Mouse (Mus musculus) right cerebral cortex, postnatal 10 days (tissue): ENCODE measurements around the gene Camta1.

Source experiments
- DNase-seq, 2 experiments: peaks; one replicate each; pipeline ENCODE4 v3.0.0; 2021; ENCODE audit warnings: low spot score in 2 of 2

Camta1 gene

DNA sequence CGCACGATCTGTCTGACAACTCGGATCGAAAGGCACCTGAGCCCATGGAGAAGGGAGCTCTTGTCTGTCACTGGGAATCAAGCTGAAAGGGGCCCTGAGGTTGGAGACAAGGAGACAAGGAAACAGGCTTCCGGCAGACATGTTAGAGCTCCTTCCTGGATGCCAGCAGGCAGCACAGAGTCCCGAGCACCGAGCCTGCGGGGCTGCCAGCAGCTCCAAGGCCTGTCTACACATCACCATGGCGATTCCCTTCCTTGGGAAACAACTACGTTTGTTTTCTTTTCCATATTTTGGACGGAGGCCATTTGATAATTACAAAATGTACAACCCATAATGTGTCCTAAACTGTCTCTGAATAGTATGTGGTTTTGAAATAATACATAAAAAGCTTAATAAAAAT, 122.8 kb downstream of the Camta1 start:
- peak in 1 of 2 experiments; percentile 58 for DNase-seq

DNA sequence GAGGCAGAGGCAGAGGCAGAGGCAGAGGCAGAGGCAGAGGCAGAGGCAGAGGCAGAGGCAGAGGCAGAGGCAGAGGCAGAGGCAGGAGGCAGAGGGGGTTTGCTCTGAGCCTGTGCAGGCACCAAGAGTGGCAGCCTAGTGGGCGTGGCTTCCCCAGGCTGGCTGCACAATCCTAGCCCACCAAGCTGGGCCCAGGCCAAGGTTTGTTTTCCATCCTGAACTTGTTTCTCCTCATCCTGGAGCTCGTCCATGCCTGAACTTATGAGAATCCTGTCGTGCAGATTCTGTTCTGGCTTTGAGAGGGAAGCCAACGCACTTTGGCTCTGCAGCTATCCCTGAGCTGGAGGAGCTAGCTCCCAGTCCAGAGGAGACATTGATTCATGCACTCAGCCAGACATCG, 123.4 kb downstream of the Camta1 start:
- DNase-seq, result peak in 1 of 2 experiments; percentile 59

DNA sequence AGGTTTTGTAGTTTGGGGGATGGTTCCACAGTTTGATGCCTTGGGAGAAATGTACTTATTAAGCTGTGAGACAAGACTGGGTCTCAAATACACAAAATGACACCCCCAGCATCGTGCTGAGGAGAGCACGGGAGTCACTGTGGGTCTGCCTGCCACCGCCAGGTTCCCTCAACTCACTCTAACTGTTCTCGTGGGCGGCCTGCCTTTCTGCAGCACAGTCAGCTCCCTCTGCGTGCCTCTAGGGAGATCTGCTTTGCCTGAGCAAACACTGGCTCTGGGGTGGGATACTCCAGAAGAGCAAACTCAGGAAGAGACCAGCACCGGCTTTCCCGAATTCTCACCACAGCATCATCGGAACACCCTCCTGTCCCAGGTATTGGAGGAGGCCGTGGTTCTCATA, 129.0 kb downstream of the Camta1 start:
- DNase-seq, result peak in 1 of 2 experiments; percentile 52

DNA sequence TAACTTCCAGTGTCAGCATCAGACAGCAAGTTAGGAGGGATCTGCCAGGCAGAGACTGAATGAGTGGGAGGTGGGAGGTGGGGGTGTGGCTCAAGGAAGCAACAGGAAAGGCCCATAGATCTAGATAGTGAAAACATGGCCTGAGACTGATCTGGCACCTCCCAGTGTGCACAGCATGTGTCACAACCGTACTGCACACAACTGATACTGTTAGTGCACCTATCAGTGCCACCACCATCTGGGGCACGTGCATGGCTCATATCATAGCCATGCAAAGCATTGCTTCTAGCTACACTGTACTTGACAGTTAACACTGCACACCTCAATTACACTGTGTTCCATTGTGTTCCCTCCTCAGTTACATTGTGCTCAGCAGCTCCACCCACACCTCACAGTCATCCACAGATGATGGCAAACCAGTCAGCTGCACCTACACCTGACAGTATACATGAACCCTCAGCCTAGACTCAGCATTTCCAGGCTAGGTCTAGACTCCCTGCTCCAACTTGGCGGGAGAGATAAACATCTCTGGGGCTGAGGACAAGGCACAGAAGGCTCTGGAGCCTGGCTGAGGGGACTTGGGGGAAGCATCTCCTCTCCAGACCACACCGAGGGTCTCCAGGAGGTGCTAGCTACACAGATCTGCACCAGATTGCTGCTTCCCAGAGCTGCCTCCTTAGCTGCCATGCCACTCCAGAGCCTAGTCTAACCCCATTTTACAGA, 131.5 kb downstream of the Camta1 start:
- DNase-seq, result no peak

DNA sequence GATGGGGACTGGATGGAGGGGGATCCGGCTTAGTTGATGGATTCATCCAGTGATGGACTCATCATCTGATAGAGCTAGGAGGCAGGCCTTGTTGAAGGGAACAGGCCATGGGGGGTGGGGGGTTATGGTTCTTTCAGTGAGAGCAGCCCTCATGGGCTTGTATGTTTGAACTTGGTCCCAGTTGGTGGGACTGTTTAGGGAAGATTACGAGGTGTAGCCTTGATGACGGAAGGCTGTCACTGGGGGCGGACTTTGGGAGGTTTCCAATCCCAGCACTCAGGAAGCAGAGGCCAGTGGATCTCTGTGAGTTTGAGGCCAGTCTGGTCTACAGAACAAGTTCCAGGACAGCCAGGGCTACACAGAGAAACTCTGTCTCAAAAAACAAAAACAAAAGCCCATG, 132.6 kb downstream of the Camta1 start:
- DNase-seq, result no peak

DNA sequence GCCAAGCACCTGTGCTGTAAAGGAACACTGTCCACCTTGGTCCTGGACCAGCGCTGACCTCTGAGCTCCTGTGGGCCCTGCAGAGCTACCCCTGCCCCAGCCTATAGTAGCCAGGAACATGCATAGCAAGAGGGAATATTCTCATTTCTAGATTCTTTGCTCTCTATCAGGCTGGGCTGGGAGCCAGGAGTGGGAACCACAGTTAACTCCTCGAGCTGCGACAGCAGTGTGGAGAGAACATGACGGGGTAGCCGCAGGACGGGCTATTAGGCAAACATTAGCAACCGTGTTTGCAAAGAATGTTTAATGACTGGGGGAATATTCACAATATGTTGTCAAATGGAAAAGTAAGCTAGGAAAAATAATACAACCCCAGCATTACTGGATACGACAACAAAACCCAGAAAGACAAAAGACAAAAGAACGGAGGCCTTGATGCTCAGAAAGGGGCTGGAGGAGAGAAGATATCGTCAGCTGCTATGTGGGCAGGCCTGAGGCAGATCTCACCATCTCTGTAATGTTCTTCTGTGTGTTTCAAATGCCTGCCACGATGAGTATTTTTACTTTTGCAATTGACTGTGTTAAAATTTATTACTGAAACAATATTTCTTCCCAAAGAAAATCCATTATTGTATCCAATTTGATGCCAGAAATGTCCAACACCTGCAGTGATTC, 133.1 kb downstream of the Camta1 start:
- peak; percentile 75 to 78 for DNase-seq

DNA sequence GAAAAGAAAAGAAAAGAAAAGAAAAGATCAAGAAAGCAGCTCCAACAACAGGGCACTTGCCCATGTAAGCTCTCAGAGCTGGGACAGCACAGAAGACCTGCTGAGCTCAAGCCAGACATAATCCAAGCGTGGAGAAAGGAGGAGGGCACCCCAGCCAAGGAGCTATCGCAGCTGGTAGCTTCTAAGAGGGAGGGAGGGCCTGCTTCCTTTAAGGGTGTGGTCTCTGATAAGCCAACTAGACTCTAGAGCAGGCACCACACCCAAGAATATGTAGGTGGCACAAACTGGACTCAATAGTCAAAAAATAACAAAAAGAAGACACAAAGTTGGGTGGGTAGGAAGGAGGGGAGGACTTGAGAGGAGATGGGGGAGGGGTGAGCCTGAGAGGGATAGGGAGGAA, 135.3 kb downstream of the Camta1 start:
- no peak for DNase-seq

DNA sequence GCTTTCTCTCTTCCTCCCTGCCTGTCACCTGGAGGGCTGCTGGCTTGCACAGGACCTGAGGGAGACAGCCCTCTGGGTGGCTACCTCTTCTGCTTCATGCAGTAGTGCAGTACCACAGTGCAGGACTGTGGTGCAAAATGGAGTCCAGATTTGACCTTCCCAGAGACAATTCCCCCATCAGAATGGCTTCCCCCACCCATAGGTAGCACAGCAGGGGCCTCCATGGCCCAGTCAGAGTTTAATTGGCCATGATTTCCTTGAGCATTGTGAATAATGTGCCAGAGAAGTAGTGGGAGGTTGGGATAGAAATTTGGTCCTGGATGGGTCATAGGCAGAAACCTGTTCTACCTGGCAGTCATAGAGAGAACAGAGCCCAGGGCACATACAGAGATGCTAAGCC, 136.8 kb downstream of the Camta1 start:
- DNase-seq, result no peak

DNA sequence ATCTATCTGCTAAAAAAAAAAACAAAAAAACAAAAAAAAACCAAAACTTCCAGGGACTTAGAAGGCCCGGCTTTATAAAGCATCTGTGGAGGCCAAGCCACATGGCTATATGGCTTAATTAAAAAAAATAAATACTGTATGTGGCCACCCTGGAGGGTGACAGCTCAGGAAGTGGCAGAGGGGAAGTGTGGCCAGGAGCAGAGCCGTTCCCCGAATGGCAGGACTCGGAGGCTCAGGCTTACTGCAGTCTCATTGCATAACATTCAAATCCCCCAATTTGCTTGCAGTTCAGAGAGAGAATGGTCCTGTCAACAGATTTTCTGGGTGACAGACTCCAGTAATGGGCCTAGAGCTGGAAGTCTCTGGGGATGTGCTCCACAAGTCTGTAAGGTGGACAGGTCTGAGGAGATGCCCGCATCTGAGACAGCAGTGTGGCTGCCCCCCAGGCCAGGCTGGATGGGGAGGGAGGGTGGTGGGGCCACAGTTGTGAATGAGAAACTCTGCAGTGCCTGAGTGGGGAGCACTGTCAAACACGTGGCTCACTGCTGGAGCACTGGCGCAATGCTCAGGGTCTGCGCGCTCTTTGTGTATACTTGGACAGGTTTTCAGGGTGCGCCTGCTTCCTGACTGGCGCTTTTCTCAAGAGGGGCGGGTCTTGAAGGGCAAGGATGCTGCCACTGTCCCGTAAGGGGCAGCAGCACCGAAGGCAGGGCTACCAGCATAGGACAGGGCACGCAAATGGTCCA, 140.8 kb downstream of the Camta1 start:
- DNase-seq, result no peak

DNA sequence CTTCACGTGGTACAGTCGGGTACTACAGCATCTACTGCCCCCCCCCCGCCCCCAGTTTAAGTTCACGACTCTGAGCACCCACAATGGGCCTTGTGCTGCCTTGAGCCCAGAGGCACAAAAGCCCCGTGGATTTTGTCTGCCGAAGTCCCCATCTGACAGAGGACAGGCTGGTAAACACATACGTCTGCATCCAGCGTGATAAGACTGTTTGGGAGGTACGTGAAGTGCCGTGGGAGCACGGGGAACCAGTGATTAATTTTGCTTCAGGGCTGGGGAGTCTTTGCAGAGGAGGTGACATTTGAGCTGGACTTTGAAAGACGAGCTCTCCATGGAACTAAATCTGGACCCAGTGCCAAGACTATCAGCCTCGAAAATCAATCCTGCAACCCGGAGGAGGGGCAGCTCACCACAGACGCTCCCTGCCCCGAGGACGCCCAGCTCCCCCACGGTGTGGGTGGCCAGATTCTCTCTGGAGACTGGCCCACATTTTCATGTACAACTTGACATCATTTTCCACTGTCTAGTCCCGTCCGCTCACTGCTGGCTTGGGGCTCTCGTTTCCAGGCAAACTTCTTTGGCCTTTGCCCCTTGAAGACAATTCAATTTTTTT, 142.7 kb downstream of the Camta1 start:
- DNase-seq, result no peak

DNA sequence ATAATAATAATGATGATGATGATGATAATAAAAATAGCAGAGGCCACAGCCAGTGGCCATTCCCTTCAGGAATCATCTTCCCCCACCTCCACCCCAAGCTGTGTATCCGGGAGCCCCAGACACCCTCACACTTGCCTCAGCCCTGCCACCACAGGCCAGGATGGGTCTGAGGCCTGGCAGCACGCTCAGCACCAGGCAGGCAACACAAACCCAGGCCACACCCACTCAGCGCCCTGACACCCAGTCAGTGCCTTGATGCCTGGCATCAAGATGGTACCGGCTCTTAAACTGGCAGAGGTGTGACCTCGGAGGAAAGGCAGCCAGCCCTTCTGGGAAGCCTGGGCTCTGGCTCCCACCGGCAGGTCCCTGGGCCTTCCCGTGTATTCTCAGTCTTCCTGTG, 143.8 kb downstream of the Camta1 start:
- no peak for DNase-seq

DNA sequence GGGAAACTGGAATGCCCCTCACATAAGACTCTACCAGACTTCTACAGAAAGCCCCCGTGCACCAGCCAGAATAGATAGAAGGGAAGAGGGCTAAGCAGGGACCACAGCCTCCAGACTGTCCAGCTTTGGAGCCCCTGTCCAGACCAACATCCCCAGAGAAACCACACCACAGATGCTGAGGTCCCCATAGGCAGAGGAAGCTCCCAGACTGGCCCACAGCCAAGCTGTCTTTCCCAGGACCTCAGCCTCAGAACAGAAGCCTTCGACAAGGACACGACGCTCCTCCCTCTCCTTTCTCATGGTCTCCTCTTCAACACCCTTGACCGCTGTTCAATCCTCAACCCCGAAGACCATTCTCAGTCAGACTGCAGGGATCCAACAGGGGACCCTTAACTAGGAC, 148.0 kb downstream of the Camta1 start:
- DNase-seq, result no peak

DNA sequence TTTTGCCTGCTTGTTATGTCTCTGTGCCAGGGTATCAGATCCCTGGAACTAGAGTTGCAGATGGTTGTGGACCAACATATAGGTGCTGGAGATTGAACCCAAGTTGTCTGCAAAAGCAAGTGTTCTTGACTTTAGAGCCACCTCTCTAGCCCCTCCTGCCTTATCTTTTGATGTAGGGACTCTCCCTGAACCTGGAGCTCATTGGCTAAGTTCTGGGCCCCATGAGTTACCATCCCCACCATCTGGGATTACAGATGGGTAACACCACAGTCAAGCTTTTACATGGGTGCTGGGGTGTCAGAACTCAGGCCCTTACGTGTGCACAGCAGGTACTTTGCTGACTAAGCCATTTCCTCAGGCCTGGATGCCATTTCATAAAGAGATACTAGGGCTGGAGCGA, 150.3 kb downstream of the Camta1 start:
- no peak for DNase-seq

DNA sequence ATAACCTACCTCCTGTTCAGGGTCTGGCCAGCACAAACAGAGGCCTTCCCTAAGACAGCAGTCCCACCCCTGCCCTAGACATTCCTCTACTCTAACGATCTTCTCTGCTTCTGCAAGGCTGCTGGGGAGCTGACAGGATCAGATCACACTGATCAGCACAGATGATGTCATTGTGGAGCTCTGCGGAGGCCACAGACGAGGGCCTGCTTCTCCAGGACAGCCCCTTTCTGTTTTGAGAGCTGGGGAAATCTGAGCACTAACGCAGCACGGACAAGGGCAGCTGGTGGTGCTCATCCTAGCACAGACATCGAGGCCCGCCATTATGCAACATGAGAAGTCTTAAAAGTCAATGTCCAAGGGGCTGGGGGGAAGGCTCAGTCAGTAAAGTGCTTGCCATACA, 151.2 kb downstream of the Camta1 start:
- no peak for DNase-seq

DNA sequence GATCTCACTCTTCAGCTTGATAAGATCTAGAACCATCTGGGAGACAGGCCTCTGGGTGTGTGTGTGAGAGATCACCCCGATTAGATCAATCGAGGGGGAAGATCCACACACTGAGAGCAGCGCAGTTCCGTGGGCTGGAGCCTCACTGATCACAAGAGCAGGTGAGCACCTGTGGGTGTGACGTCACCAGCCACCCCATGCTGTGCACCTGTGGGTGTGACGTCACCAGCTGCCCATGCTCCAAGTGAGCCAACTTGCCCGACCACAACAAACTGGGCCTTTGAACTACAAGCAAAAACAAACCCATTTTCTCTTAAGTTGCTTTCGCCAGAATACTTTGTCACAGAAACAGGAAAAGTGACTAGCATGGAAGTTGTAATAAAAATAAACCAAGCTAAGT, 152.4 kb downstream of the Camta1 start:
- DNase-seq, result no peak

DNA sequence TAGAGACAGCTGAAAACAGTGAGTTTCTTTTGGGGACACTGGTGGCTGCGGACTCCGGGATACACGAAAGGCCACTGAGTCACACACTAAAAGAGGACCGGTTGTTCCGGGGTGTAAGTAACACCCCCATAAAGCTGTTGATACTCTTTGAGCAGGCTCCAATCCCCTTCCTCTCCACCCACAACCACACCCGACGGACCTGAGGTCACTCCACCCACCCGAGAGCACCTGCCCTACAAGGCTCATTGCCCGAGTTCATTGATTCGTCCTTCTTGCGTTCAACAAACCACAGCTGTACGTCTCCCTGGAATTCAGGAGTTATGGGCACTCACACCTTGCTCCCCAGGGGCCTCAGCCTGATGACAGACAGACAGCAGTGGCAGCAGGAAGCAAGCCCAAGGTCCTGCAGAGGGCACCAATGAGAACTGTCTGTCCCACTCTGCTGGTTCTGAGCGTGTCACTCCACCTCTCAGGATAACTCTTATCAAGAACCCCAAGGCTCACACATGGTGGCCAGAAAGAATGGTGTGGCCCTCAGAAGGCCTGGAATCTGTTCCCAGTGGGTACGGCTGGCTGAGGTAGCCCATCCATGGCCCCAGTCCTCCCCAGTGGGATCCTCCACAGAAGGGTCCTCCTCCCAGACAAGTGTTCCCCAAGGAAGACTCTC, 158.5 kb downstream of the Camta1 start:
- no peak for DNase-seq

DNA sequence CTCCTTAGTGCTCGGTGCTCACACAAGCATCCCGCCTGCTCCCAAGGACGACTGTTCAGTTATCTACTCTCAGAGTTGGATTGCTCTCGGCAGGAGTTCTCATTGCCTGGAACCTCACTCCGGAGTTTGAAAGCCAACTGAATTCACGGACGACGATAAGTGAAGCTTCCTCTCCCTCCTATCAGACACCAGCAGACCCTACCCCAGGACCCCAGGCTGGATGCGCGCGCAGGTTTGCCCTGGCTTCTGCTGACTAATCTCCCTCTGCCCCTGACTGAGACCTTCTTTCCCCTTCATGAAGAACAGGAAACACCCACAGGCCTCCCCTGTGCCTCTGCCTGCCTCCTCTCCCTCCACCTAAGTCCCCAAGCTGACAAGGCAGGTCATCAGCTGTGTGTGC, 159.2 kb downstream of the Camta1 start:
- DNase-seq, result no peak

DNA sequence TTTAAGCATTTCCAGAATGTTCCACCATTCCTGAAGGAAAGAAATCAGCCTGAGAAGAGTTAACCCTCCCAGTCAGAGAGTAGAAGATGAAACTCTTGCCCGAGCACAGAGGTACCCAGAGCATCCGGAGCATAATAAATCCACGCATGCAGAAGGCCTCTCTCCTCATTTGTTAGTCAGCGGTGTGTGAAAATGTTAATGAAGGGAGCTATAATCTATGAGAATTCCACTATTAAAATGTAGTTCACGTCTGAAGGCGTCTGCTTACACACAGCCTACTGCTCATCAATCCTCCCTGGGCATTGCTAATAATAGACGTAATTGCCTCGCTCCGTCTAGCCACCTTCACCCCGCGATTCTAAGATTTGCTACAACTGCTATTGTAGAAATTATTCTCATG, 165.7 kb downstream of the Camta1 start:
- DNase-seq, result no peak

DNA sequence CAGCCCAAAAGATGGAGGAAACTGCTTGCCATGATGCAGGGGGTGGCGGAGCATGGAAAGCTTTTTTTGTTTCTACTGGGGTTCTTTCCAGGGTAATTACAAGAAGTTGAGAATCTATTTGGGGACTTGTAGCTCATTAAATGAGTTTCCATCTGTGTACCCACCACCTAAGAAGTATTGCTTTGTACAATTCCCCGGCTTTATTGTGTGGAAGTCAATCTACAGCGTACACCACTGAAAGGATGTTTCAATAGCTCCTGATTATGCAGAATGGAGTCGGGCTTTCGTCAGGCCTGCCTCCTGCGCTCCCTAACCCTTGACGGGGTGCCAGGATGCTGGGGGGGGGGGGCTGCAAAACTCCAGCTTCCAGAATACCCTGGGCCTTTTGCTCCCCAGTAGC, 167.1 kb downstream of the Camta1 start:
- no peak for DNase-seq

DNA sequence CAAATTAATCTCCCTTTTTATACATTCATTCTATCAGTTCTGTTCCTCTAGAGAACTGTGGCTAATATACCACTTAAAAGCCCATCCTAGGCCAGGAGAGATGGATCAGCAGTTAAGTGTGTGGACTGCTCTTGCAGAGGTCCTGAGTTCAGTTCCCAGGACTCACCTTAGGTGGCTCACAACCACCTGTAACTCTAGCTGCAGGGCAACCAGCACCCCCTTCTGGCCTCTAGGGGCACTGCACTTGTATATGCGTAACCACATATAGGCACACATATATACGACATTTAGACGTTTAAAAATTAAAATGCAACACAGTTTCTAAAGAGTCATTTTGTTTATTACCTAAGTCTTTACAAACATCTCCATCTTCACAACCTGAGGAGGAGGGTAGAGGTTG, 167.6 kb downstream of the Camta1 start:
- DNase-seq, result no peak

DNA sequence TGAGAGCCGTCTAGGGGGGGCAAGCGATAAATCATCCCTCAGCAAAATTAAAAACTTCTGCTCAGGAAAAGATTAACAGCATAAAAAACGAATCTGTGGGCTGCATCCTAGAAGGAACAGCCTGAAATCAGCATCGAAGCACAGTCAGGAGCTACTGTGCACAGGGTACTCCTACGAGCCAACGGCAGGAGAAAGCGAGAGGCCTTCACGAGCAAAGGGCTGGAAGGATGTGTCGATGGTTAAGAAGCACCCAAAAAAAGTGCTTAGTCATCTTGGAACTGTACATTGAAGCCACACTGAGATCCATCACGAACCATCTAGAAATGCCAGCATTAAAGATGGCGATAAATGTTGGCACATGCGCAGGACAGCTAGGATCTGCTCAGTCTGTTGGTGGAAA, 171.6 kb downstream of the Camta1 start:
- DNase-seq, result no peak

DNA sequence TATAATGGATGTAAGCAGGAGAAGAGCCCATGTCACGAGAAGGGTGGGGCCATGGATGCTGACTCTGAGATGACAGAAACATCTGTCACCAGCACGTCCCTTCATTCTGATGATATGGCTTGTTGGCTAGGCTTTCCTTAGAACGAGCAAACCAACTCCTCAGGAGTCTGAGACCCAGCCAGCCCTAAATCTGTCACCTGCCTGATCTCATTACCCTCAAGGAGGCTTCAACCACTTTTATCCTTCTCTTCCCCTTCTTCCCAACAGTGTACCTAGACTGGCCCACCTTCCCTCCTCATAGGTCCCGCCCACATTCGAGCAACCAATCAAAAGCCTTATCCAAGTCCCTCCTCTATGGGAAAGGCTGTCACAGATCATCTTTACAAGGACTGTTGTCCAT, 173.5 kb downstream of the Camta1 start:
- no peak for DNase-seq
